Mouse (Mus musculus) ES-E14 (cell line): ENCODE data around the gene Fermt3. TPM values are rescaled to one million over a fixed set of nuclear protein-coding genes. Genes with fewer than 3 reads are reported as not detected.

Experiments used
- DNase-seq: peaks from one replicate; pipeline ENCODE4 v3.0.0-alpha.2; 2013; ENCODE audit warnings: low read depth, low spot score
- H3K27ac ChIP-seq: 2 replicates; pipeline ENCODE4 v1.5.1; 2012; ENCODE audit warnings: low read depth, mild to moderate bottlenecking, low read length, moderate library complexity, mixed read lengths; ENCODE audit not compliant: poor library complexity, insufficient read depth, severe bottlenecking
- H3K36me3 ChIP-seq: 2 replicates; pipeline ENCODE4 v1.6.1; 2012; ENCODE audit warnings: mild to moderate bottlenecking, low read length, moderate library complexity, mixed read lengths; ENCODE audit not compliant: control insufficient read depth, poor library complexity, insufficient read depth, severe bottlenecking
- H3K4me1 ChIP-seq, 2 experiments: fragments of 150-350 bp in 1 of 2; sonication (generic) in 1 of 2; 2 replicates each; pipeline ENCODE4 v1.6.1; 2012; ENCODE audit warnings: low read length in 2 of 2, mild to moderate bottlenecking in 1 of 2, mixed read lengths in 1 of 2; ENCODE audit not compliant: control insufficient read depth in 2 of 2, insufficient read depth in 2 of 2, poor library complexity in 1 of 2
- H3K4me3 ChIP-seq, 2 experiments: fragments of 150-350 bp in 1 of 2; sonication (generic) in 1 of 2; 2 replicates each; pipeline ENCODE4 v1.5.1; 2012; ENCODE audit warnings: low read length in 2 of 2, low read depth in 1 of 2, mild to moderate bottlenecking in 1 of 2, mixed read lengths in 1 of 2; ENCODE audit not compliant: insufficient read depth in 1 of 2, poor library complexity in 1 of 2, severe bottlenecking in 1 of 2
- H3K9ac ChIP-seq: 2 replicates; pipeline ENCODE4 v1.6.1; 2012; ENCODE audit warnings: low read depth, mild to moderate bottlenecking, low read length, mixed read lengths; ENCODE audit not compliant: poor library complexity, insufficient read depth, severe bottlenecking
- H3K9me3 ChIP-seq: fragments of 150-350 bp; sonication (generic); 2 replicates; pipeline ENCODE4 v1.6.1; 2012; ENCODE audit warnings: low read depth, mild to moderate bottlenecking, low read length; ENCODE audit not compliant: control insufficient read depth, insufficient read depth
- CHD2 ChIP-seq: IDR thresholded peaks from 2 replicates; pipeline ENCODE4 v1.6.1; 2014; ENCODE audit warnings: mild to moderate bottlenecking, low read depth, low read length, inconsistent platforms
- HCFC1 ChIP-seq: IDR thresholded peaks from 2 replicates; pipeline ENCODE4 v1.6.1; 2012; ENCODE audit warnings: low read length, inconsistent platforms, borderline replicate concordance; ENCODE audit not compliant: insufficient read depth
- MAFK ChIP-seq: IDR thresholded peaks from 2 replicates; pipeline ENCODE4 v1.6.1; 2014; ENCODE audit warnings: mild to moderate bottlenecking, low read depth, low read length, inconsistent platforms; ENCODE audit not compliant: insufficient read depth
- ZC3H11A ChIP-seq: IDR thresholded peaks from 2 replicates; pipeline ENCODE4 v1.6.1; 2012; ENCODE audit warnings: low read depth, mild to moderate bottlenecking, inconsistent platforms, low read length, borderline replicate concordance
- ZNF384 ChIP-seq: IDR thresholded peaks from 2 replicates; pipeline ENCODE4 v1.6.1; 2012; ENCODE audit warnings: low read depth, low read length, inconsistent platforms
- in situ Hi-C, 2 experiments: fragments of 600-800 bp; cut with MboI; formaldehyde crosslinking; loops; one replicate each; pipeline ENCODE4 v1.15.1; 2025; ENCODE audit warnings: low sequenced_read_pairs in 2 of 2, inconsistent platforms in 1 of 2; ENCODE audit not compliant: unreplicated experiment in 2 of 2
- total RNA-seq: library from RNA; depleted of rRNA; stranded (reverse); fragments of 300-350 nt; gene quantifications from 2 replicates; pipeline ENCODE4 v1.2.3, GENCODE M21; 2012

Fermt3 gene
- total RNA-seq, 1 experiment: 2.6 TPM

- Histone ChIP-seq H3K4me3 (no peak overlapping the region), H3K27ac (no peak overlapping the region), H3K36me3 (peaks cover 52% of the 10 kb centered on the region), H3K9ac (no peak overlapping the region), H3K9me3 (no peaks in the 10 kb centered on the region), H3K4me1 (peaks cover 0 to 2% of the 10 kb centered on the region in 2 experiments; a peak in 1 of 4 replicates)
- no peak for DNase-seq
- in situ Hi-C loops: no loop called here
- TF ChIP-seq ZC3H11A (no peak), HCFC1 (no peak), MAFK (no peak), CHD2 (no peak), ZNF384 (no peak)
Measured at GRCm38 (mm10) chr19:7034006-7034405, 14.7 kb upstream of the Fermt3 start.

- in situ Hi-C loops: no loop called here
- H3K36me3 ChIP-seq: peaks cover 77% of the 10 kb centered on the region
Measured at GRCm38 (mm10) chr19:7029531-7029930, 10.3 kb upstream of the Fermt3 start.

GRCm38 (mm10) chr19:7020224-7020641, 964 bp upstream of the Fermt3 start:
- Histone ChIP-seq H3K36me3 (peaks cover 53% of the 10 kb centered on the region), H3K4me1 (no peaks in the 10 kb centered on the region), H3K4me3 (no peak overlapping the region)

More at GRCm38 (mm10) chr19:7029531-7029930, 10.3 kb upstream of the Fermt3 start:
- no peak for TF ChIP-seq CHD2
- no peak for TF ChIP-seq HCFC1
- TF ChIP-seq ZC3H11A: no peak
- H3K9me3 ChIP-seq: no peaks in the 10 kb centered on the region
- H3K4me1 ChIP-seq: 0 out of 4 replicates have a peak, but pooled peaks cover 0 to 2% of the 10 kb centered on the region in 2 experiments
- no peak overlapping the region for H3K9ac ChIP-seq
- no peak for DNase-seq
- no peak overlapping the region for H3K27ac ChIP-seq
- no peak overlapping the region for H3K4me3 ChIP-seq

GRCm38 (mm10) chr19:7018546-7018945, 723 bp downstream of the Fermt3 start:
- Histone ChIP-seq H3K36me3 (peaks cover 44% of the 10 kb centered on the region), H3K27ac (no peak overlapping the region), H3K4me1 (no peaks in the 10 kb centered on the region), H3K9ac (no peak overlapping the region), H3K4me3 (no peak overlapping the region), H3K9me3 (no peaks in the 10 kb centered on the region)
- in situ Hi-C loops: no loop called here
- TF ChIP-seq CHD2 (no peak), ZNF384 (no peak), HCFC1 (no peak), MAFK (no peak), ZC3H11A (no peak)
- DNase-seq: no peak

More at GRCm38 (mm10) chr19:7020224-7020641, 964 bp upstream of the Fermt3 start:
- peak; percentile 52 for DNase-seq
- Histone ChIP-seq H3K9ac (no peak overlapping the region), H3K9me3 (no peaks in the 10 kb centered on the region), H3K27ac (no peak overlapping the region)
- no peak for TF ChIP-seq HCFC1
- TF ChIP-seq ZC3H11A: 0 out of 2 replicates have a peak, but pooled peaks have one; percentile 14
- in situ Hi-C loops: no loop called here

GRCm38 (mm10) chr19:7017541-7018457, 1.5 kb downstream of the Fermt3 start:
- no peaks in the 10 kb centered on the region for H3K9me3 ChIP-seq
- peaks cover 39% of the 10 kb centered on the region for H3K36me3 ChIP-seq
- no peaks in the 10 kb centered on the region for H3K4me1 ChIP-seq
- no peak overlapping the region for H3K4me3 ChIP-seq
- in situ Hi-C loops: no loop called here
- no peak for TF ChIP-seq MAFK
- TF ChIP-seq HCFC1: no peak
- no peak for TF ChIP-seq ZNF384
- no peak for TF ChIP-seq CHD2
- no peak for TF ChIP-seq ZC3H11A
- H3K27ac ChIP-seq: no peak overlapping the region
- DNase-seq: no peak
- H3K9ac ChIP-seq: no peak overlapping the region
